Mouse (Mus musculus): ENCODE results near the gene Scyl1. TPM values are rescaled to one million over a fixed set of nuclear protein-coding genes. Genes with fewer than 3 reads are reported as not detected.

Gene Scyl1
- total and polyA plus RNA-seq, 3 experiments = 36.0 to 64.1 TPM; not detected in 1

DNA sequence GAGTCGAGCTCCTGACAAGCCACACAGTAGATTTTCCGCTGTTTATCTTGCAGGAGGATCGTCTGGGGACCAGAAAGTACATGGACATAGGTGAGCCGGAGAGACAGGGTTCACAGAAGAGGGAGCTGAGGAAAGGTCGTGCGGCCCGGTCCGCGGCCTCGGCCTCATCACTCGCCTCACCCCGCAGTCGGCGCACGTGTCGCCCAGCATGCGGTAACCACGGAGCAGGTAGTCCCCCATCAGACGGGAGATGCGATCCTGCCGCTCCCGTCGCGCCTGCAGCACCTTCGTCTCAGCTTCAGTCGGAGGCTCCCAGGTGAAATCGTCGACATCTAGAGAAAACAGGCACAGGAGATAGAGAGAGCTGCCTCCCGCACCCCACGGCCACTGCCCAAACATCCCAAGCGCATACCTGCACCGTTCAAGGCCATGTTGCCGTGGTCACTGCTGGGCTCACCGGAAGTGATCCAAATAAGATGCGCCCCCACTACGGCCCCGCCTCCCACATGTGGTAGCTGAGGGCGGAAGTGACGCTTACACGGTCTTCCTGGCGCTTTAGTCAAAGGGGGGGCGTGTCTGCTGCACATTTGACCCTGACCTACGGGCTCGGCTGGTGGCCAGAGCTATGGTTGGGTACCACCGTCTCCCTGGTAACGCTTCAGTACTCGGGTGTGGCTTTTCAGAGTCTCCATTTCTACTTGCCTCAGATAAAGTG lies 39.8 kb downstream of the Scyl1 start (continued):
- TF ChIP-seq BHLHE40 (IDR thresholded peaks at IDR 0.05; ENCODE audit: borderline replicate concordance, low read depth, low read length) = no peak
- peak; percentile 90 for TF ChIP-seq MAX (IDR thresholded peaks at IDR 0.05; ENCODE audit: low read length)
- TF ChIP-seq CHD2 (IDR thresholded peaks at IDR 0.05; ENCODE audit: low read length) = no peak
- TF ChIP-seq MYC (IDR thresholded peaks at IDR 0.05; ENCODE audit: low read depth, low read length) = peak; percentile 96
- peak; percentile 82 for TF ChIP-seq ZMIZ1 (IDR thresholded peaks at IDR 0.05; ENCODE audit: low read depth, low read length)
- no peak for TF ChIP-seq E2F4 (IDR thresholded peaks at IDR 0.05; ENCODE audit: borderline replicate concordance, low read depth, low read length)
- peak; percentile 71 for TF ChIP-seq ETS1 (IDR thresholded peaks at IDR 0.05; ENCODE audit: low read depth, low read length)
- TF ChIP-seq GATA1 (IDR thresholded peaks at IDR 0.05; ENCODE audit: low read depth, low read length) = 0 out of 2 replicates have a peak, but pooled peaks have one; percentile 2
- no peak for TF ChIP-seq GABPA (IDR thresholded peaks at IDR 0.05; ENCODE audit: low read depth, low read length)

DNA sequence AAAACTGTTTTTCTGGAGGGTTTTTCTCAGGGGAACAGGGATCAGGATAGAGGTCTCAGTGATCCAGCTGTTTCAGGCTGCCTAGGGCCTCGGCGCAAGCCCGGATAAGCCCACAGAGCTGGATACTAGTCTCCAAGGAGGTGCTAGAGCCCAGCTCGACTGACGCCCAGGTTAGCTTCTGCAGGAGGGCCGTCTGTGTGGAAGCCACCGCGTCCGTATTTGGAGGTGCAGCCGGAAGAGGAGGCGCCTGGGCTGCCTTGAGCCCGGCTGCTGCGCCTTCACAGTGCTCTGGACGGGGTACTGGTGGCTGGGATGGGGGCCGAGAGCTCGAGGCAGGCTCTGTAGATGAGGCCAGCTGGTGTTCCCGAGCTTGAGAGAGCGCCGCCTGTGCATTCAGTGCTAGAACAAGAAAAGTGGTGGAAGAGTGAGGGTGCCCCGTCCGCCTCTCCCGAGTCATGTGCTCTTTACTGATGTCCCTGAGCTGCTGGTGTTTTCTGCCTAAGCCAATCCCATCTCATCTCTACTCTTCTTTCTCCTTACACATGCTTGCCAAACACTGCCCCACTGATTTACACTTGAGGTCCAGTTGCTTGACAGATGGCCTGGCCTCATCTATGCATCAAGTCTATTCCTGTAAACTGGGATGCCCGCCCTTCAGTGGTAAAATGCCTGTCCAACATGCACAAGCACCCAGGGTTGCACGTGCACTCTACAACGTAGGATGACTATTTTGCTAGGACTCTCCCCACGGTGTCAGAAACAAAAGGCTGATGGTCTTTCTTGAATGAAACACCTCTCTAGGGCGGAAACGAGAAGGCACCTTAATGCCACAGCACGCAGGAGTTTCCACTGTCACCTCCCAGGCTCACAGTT lies 40.7 kb downstream of the Scyl1 start:
- peak overlapping the region; percentile 82 for H3K9ac ChIP-seq (ENCODE audit: control insufficient read depth, low read depth, low read length, poor library complexity, severe bottlenecking)
- TF ChIP-seq ETS1 (IDR thresholded peaks at IDR 0.05; ENCODE audit: low read depth, low read length) (no peak), ELF1 (IDR thresholded peaks at IDR 0.05; ENCODE audit: low read depth, low read length) (no peak), MXI1 (IDR thresholded peaks at IDR 0.05; ENCODE audit: low read depth, low read length) (no peak), MYC (IDR thresholded peaks at IDR 0.05; ENCODE audit: low read depth, low read length) (no peak), CHD2 (IDR thresholded peaks at IDR 0.05; ENCODE audit: low read length) (no peak), E2F4 (IDR thresholded peaks at IDR 0.05; ENCODE audit: borderline replicate concordance, low read depth, low read length) (no peak), KAT2A (conservative IDR thresholded peaks at IDR 0.05; ENCODE audit: low read depth, low read length) (no peak), POLR2AphosphoS5 (IDR thresholded peaks at IDR 0.05; ENCODE audit: borderline replicate concordance, low read depth, low read length) (no peak), BHLHE40 (IDR thresholded peaks at IDR 0.05; ENCODE audit: borderline replicate concordance, low read depth, low read length) (no peak), TAL1 (IDR thresholded peaks at IDR 0.05; ENCODE audit: low read length) (no peak)
- no peaks in the 10 kb centered on the region for H3K27me3 ChIP-seq (ENCODE audit: control insufficient read depth in 1 of 2, insufficient read depth in 2 of 2, low read length in 2 of 2)
- peaks cover 34% of the 10 kb centered on the region for H3K79me2 ChIP-seq (ENCODE audit: control insufficient read depth, insufficient read depth, low read length, poor library complexity)
- no peaks in the 10 kb centered on the region for H3K9me3 ChIP-seq (replicated peaks; ENCODE audit: insufficient read depth, low read length)
- H3K27ac ChIP-seq (ENCODE audit: control insufficient read depth, low read depth, low read length) = no peak overlapping the region
- DNase-seq (ENCODE audit: low read depth, low spot score) = no peak
- peaks cover 0 to 20% of the 10 kb centered on the region in 2 experiments; a peak in 2 of 4 replicates for H3K36me3 ChIP-seq (ENCODE audit: control insufficient read depth in 1 of 2, insufficient read depth in 2 of 2, low read length in 2 of 2)
- H3K4me3 ChIP-seq (ENCODE audit: control insufficient read depth in 1 of 2, insufficient read depth in 1 of 2, low read depth in 2 of 2, low read length in 2 of 2) = peak overlapping the region; percentile 66 to 89
- H3K4me1 ChIP-seq (ENCODE audit: control insufficient read depth in 1 of 2, insufficient read depth in 2 of 2, low read length in 2 of 2) = peaks cover 0 to 38% of the 10 kb centered on the region in 2 experiments; a peak in 2 of 4 replicates
